Mouse (Mus musculus) MEL (cell line): Measurements from ENCODE around the gene Gcdh. TPM values are rescaled to one million over a fixed set of nuclear protein-coding genes. Genes with fewer than 3 reads are reported as not detected.
A peak's percentile ranks its signal among the peaks of the same experiment; 100 is the strongest.

Source experiments
- DNase-seq: peaks from one replicate; pipeline ENCODE4 v3.0.0; 2011; ENCODE audit warnings: low read depth, low spot score
- H3K27ac ChIP-seq: 2 replicates; pipeline ENCODE4 v1.5.1; 2012; ENCODE audit warnings: low read depth, mild to moderate bottlenecking, control low read depth, low read length, moderate library complexity; ENCODE audit not compliant: control insufficient read depth
- H3K27me3 ChIP-seq, 2 experiments: fragments of 150-350 bp in 1 of 2; sonication (generic) in 1 of 2; 2 replicates each; pipeline ENCODE4 v1.6.1; 2012; ENCODE audit warnings: low read length in 2 of 2, mild to moderate bottlenecking in 2 of 2, improper control_type of control experiment in 1 of 2, moderate library complexity in 1 of 2; ENCODE audit not compliant: insufficient read depth in 2 of 2, control insufficient read depth in 1 of 2
- H3K36me3 ChIP-seq, 2 experiments: 2 replicates each; pipeline ENCODE4 v1.6.1; 2012 to 2014; ENCODE audit warnings: low read length in 2 of 2, improper control_type of control experiment in 1 of 2, inconsistent platforms in 1 of 2, mild to moderate bottlenecking in 1 of 2; ENCODE audit not compliant: insufficient read depth in 2 of 2, control insufficient read depth in 1 of 2
- H3K4me1 ChIP-seq, 2 experiments: fragments of 150-350 bp in 1 of 2; sonication (generic) in 1 of 2; 2 replicates each; pipeline ENCODE4 v1.6.1; 2012; ENCODE audit warnings: low read length in 2 of 2, improper control_type of control experiment in 1 of 2, mild to moderate bottlenecking in 1 of 2; ENCODE audit not compliant: insufficient read depth in 2 of 2, control insufficient read depth in 1 of 2
- H3K4me3 ChIP-seq, 2 experiments: fragments of 150-350 bp in 1 of 2; sonication (generic) in 1 of 2; 2 replicates each; pipeline ENCODE4 v1.5.1; 2012; ENCODE audit warnings: low read depth in 2 of 2, low read length in 2 of 2, mild to moderate bottlenecking in 2 of 2, moderate library complexity in 2 of 2, control low read depth in 1 of 2, improper control_type of control experiment in 1 of 2; ENCODE audit not compliant: control insufficient read depth in 1 of 2, insufficient read depth in 1 of 2
- H3K79me2 ChIP-seq: 2 replicates; pipeline ENCODE4 v1.6.1; 2012; ENCODE audit warnings: mild to moderate bottlenecking, low read length, moderate library complexity; ENCODE audit not compliant: control insufficient read depth, poor library complexity, insufficient read depth
- H3K9ac ChIP-seq: 2 replicates; pipeline ENCODE4 v1.6.1; 2012; ENCODE audit warnings: low read depth, mild to moderate bottlenecking, control low read depth, low read length, moderate library complexity; ENCODE audit not compliant: control insufficient read depth, poor library complexity, severe bottlenecking
- H3K9me3 ChIP-seq: fragments of 150-350 bp; sonication (generic); replicated peaks from 2 replicates; pipeline ENCODE4 v1.6.1; 2012; ENCODE audit warnings: mild to moderate bottlenecking, low read length, improper control_type of control experiment, moderate library complexity; ENCODE audit not compliant: insufficient read depth
- CHD1 ChIP-seq: IDR thresholded peaks from 2 replicates; pipeline ENCODE4 v1.6.1; 2012; ENCODE audit warnings: low read depth, mild to moderate bottlenecking, inconsistent platforms, low read length, improper control_type of control experiment
- ELF1 ChIP-seq: IDR thresholded peaks from 2 replicates; pipeline ENCODE4 v1.6.1; 2014; ENCODE audit warnings: low read depth, mild to moderate bottlenecking, inconsistent platforms, low read length, improper control_type of control experiment, moderate library complexity
- ETS1 ChIP-seq: IDR thresholded peaks from 2 replicates; pipeline ENCODE4 v1.6.1; 2012; ENCODE audit warnings: low read depth, mild to moderate bottlenecking, inconsistent platforms, low read length, improper control_type of control experiment, moderate library complexity
- GATA1 ChIP-seq: IDR thresholded peaks from 2 replicates; pipeline ENCODE4 v1.6.1; 2011; ENCODE audit warnings: low read depth, low read length, improper control_type of control experiment
- HCFC1 ChIP-seq: IDR thresholded peaks from 2 replicates; pipeline ENCODE4 v1.6.1; 2012; ENCODE audit warnings: low read depth, mild to moderate bottlenecking, inconsistent platforms, low read length, improper control_type of control experiment, moderate library complexity
- JUND ChIP-seq: IDR thresholded peaks from 2 replicates; pipeline ENCODE4 v1.6.1; 2011; ENCODE audit warnings: low read depth, mild to moderate bottlenecking, improper control_type of control experiment, low read length
- MAX ChIP-seq: IDR thresholded peaks from 2 replicates; pipeline ENCODE4 v1.6.1; 2011; ENCODE audit warnings: low read length, improper control_type of control experiment
- MXI1 ChIP-seq: IDR thresholded peaks from 2 replicates; pipeline ENCODE4 v1.6.1; 2011; ENCODE audit warnings: mild to moderate bottlenecking, low read depth, low read length, improper control_type of control experiment
- MYB ChIP-seq: IDR thresholded peaks from 2 replicates; pipeline ENCODE4 v1.6.1; 2011; ENCODE audit warnings: mild to moderate bottlenecking, low read depth, low read length, improper control_type of control experiment
- NELFE ChIP-seq: IDR thresholded peaks from 2 replicates; pipeline ENCODE4 v1.6.1; 2011; ENCODE audit warnings: low read depth, low read length, improper control_type of control experiment
- NRF1 ChIP-seq: IDR thresholded peaks from 2 replicates; pipeline ENCODE4 v1.6.1; 2014; ENCODE audit warnings: low read depth, mild to moderate bottlenecking, inconsistent platforms, low read length, improper control_type of control experiment, moderate library complexity; ENCODE audit not compliant: poor library complexity, insufficient read depth, severe bottlenecking
- POLR2A ChIP-seq, 2 experiments: IDR thresholded peaks; 2 replicates each; pipeline ENCODE4 v1.6.1; 2011 to 2012; ENCODE audit warnings: low read length in 2 of 2, mild to moderate bottlenecking in 2 of 2, control low read depth in 1 of 2, improper control_type of control experiment in 1 of 2, low read depth in 1 of 2, moderate library complexity in 1 of 2; ENCODE audit not compliant: control insufficient read depth in 1 of 2, insufficient read depth in 1 of 2, poor library complexity in 1 of 2
- SIN3A ChIP-seq: IDR thresholded peaks from 2 replicates; pipeline ENCODE4 v1.6.1; 2012; ENCODE audit warnings: low read length, improper control_type of control experiment, inconsistent platforms
- TBP ChIP-seq: IDR thresholded peaks from 2 replicates; pipeline ENCODE4 v1.8.0; 2011; ENCODE audit warnings: low read depth, low read length, improper control_type of control experiment
- UBTF ChIP-seq: IDR thresholded peaks from 2 replicates; pipeline ENCODE4 v1.6.1; 2012; ENCODE audit warnings: low read depth, mild to moderate bottlenecking, inconsistent platforms, low read length, improper control_type of control experiment, moderate library complexity, borderline replicate concordance; ENCODE audit not compliant: insufficient read depth
- USF2 ChIP-seq, 2 experiments: IDR thresholded peaks; 2 replicates each; pipeline ENCODE4 v1.6.1; 2011 to 2012; ENCODE audit warnings: improper control_type of control experiment in 2 of 2, low read length in 2 of 2, borderline replicate concordance in 1 of 2, inconsistent platforms in 1 of 2, low read depth in 1 of 2, mild to moderate bottlenecking in 1 of 2; ENCODE audit not compliant: insufficient read depth in 1 of 2
- ZKSCAN1 ChIP-seq: IDR thresholded peaks from 2 replicates; pipeline ENCODE4 v1.6.1; 2012; ENCODE audit warnings: low read depth, mild to moderate bottlenecking, inconsistent platforms, low read length, improper control_type of control experiment, moderate library complexity
- ZMIZ1 ChIP-seq: IDR thresholded peaks from 2 replicates; pipeline ENCODE4 v1.6.1; 2012; ENCODE audit warnings: low read depth, mild to moderate bottlenecking, inconsistent platforms, low read length, improper control_type of control experiment, moderate library complexity
- ZNF384 ChIP-seq: IDR thresholded peaks from 2 replicates; pipeline ENCODE4 v1.6.1; 2012; ENCODE audit warnings: low read depth, mild to moderate bottlenecking, inconsistent platforms, low read length, improper control_type of control experiment
- polyA plus RNA-seq, 2 experiments: library from polyadenylated mRNA; stranded (reverse) in 1 of 2; unstranded in 1 of 2; fragments of >175 nt in 1 of 2; fragments of >200 nt in 1 of 2; gene quantifications; 2 replicates each; pipeline versions ENCODE4 v1.2.1 to v1.2.4; 2012; ENCODE audit warnings: low replicate concordance in 2 of 2, low read depth in 1 of 2; ENCODE audit not compliant: insufficient read length in 2 of 2, insufficient read depth in 1 of 2, missing spikeins in 1 of 2
- total RNA-seq: library from RNA; depleted of rRNA; stranded (reverse); fragments of 300-350 nt; gene quantifications from 2 replicates; pipeline ENCODE4 v1.2.3, GENCODE M21; 2012; rRNA removed

Gcdh gene
- 9.7 and 10.7 TPM in 2 replicates for total RNA-seq
- polyA plus RNA-seq: 10 to 100 TPM in 1 of 2 experiments, not detected in 1; 17.3 TPM

DNA sequence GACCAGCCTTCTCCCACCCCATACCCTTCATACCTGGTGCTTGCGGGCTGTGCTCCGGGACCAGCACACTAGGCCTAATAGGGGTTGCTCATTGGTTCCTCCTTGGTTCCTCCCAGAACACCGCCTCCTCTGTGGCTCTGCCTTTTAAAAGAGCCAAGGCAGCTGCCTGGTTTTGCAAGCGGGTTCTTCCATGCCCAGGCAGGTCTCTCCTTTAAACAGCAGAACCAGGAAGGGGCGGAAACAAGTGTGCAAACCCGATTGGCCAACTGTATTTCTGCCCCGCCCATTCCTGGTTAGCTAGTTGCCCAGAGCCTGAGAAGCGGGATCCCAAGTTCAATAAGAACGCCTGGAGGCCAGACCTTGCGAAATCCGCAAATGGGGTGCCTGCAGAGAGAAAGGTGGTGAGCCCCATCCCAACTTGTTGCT lies at the start of gene Gcdh:
TSS of gene Gcdh (minus strand) at position 213 of the 426 bp plus-strand sequence.
- Histone ChIP-seq H3K4me3 (peak within 1 kb of the TSS; percentile 55 to 76), H3K9ac (peak within 1 kb of the TSS; percentile 72), H3K27ac (peak within 1 kb of the TSS; percentile 24), H3K79me2 (peaks cover 4% of the 10 kb centered on the region; the same call in 1 of the 2 replicates), H3K27me3 (no peaks in the 10 kb centered on the region), H3K36me3 (peaks cover 0 to 18% of the 10 kb centered on the region in 2 experiments; a peak in 2 of 4 replicates), H3K4me1 (peaks cover 10 to 27% of the 10 kb centered on the region in 2 experiments), H3K9me3 (no peaks in the 10 kb centered on the region)
- no peak for TF ChIP-seq MYB
- TF ChIP-seq ETS1: 0 out of 2 replicates have a peak, but pooled peaks have one; percentile 10
- peak; percentile 84 for TF ChIP-seq HCFC1
- TF ChIP-seq USF2 (IDR thresholded peaks at IDR 0.05; ENCODE audit: borderline replicate concordance in 1 of 2, insufficient read depth in 1 of 2, low read depth in 1 of 2, low read length in 2 of 2): no peak
- TF ChIP-seq NRF1: no peak
- peak; percentile 55; the same call in 1 of the 2 replicates for TF ChIP-seq ZMIZ1
- TF ChIP-seq TBP: peak; percentile 68
- TF ChIP-seq SIN3A: peak; percentile 100
- peak; percentile 75 for TF ChIP-seq MXI1
- TF ChIP-seq ZKSCAN1: no peak
- peak; percentile 91 for TF ChIP-seq ELF1
- peak in 1 of 2 experiments; percentile 61; a peak in 2 of 4 replicates for TF ChIP-seq POLR2A (IDR thresholded peaks at IDR 0.05; ENCODE audit: control insufficient read depth in 1 of 2, insufficient read depth in 1 of 2, low read depth in 1 of 2, low read length in 2 of 2, poor library complexity in 1 of 2)
- peak; percentile 71 for TF ChIP-seq NELFE
- peak; percentile 73; the same call in 1 of the 2 replicates for TF ChIP-seq UBTF
- peak; percentile 98 for DNase-seq

DNA sequence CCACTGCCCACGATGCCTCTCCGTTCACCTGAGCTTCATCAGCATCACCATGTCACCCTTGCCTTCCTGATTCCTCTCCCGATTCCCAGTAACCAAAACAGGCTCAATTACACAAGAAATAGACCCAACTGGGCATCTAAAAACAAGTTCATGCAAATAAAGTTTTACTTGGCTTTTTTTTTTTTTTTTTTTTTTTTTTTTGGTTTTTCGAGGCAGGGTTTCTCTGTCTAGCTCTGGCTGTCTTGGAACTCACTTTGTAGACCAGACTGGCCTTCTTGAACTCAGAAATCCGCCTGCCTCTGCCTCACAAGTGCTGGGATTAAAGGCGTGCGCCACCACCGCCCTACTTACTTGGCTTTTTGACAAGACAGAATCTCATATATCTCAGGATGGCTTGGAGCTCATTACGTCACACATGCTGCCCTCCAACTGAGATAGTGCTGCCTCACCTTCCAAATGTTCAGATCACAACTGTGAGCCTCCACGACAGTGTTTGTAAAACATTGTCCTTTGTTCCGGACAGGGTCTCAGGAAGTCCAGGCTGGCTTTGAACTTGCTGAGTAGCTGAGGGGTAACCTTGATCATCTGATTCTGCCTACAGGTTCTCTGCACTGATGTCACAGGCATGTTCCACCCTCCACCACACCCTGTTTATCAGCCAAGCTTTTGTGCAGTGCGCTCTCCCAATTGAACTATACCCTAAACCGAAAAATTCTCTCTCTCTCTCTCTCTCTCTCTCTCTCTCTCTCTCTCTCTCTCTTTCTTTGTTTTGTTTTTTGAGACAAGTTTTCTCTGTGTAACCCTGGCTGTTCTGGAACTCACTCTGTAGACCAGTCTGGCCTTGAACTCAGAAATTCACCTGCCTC lies 44.1 kb upstream of the Gcdh start:
- Histone ChIP-seq H3K27ac (no peak overlapping the region), H3K36me3 (peaks cover 0 to 13% of the 10 kb centered on the region in 2 experiments; a peak in 2 of 4 replicates), H3K4me3 (no peak overlapping the region), H3K79me2 (no peaks in the 10 kb centered on the region), H3K4me1 (peaks cover 0 to 26% of the 10 kb centered on the region in 2 experiments; a peak in 3 of 4 replicates), H3K9ac (no peak overlapping the region), H3K27me3 (no peaks in the 10 kb centered on the region)
- peak; percentile 72 for DNase-seq
- TF ChIP-seq MAX (no peak), JUND (peak; percentile 87), CHD1 (no peak), ZNF384 (peak; percentile 80), GATA1 (0 out of 2 replicates have a peak, but pooled peaks have one; percentile 16), MXI1 (no peak)
- TF ChIP-seq, all 39 proteins: peak for 3
- H3K9me3 ChIP-seq: no peaks in the 10 kb centered on the region
